Mouse (Mus musculus) heart, postnatal 10 days (tissue): ENCODE measurements around the gene R3hdm1. TPM values are rescaled to one million over a fixed set of nuclear protein-coding genes. Genes with fewer than 3 reads are reported as not detected.

Experiments used
- DNase-seq, 2 experiments: peaks; one replicate each; pipeline ENCODE4 v3.0.0; 2021
- intact Hi-C: fragments of 180-260 bp; cut with DNase I; formaldehyde crosslinking; loops from one replicate; pipeline ENCODE4 v1.15.1; 2025
- microRNA-seq, 2 experiments: library from miRNA; unstranded; fragments of <30 nt; microRNA quantifications; one replicate each; pipeline ENCODE4 v1.2.0; 2022
- total RNA-seq, 2 experiments: library from RNA; stranded (reverse); gene quantifications; 2 replicates each; pipeline ENCODE4 v1.2.3; 2021

The R3hdm1 gene
- total RNA-seq, 2 experiments from 2014 or later, result 58.4 to 60.7 TPM

- DNase-seq, result no peak
- intact Hi-C loops, result loop anchor here (5.0 kb wide), 1 partner anchor 551 kb away; no protein-coding TSS in a partner anchor
These were observed 178.7 kb downstream of the R3hdm1 start for GRCm38 (mm10) chr1:128281753-128282152.

- intact Hi-C loops, result loop anchor here (5.0 kb wide), 1 partner anchor 549 kb away; no protein-coding TSS in a partner anchor
These were observed 179.8 kb downstream of the R3hdm1 start for GRCm38 (mm10) chr1:128282924-128283323.

GRCm38 (mm10) chr1:128284157-128284690 lies 181.1 kb downstream of the R3hdm1 start:
- no peak for DNase-seq
- intact Hi-C loops, result loop anchor here (5.0 kb wide), 1 partner anchor 548 kb away; no protein-coding TSS in a partner anchor

More at GRCm38 (mm10) chr1:128282924-128283323, 179.8 kb downstream of the R3hdm1 start:
- DNase-seq, result no peak

GRCm38 (mm10) chr1:128285136-128285535 lies 182.0 kb downstream of the R3hdm1 start:
- DNase-seq, result peak; percentile 27 to 29
- intact Hi-C loops, result no loop called here

Small RNA genes within 50 kb of the gene (microRNA-seq; reads per million reads assigned to microRNA genes)
- 225 to 420 reads per million in 2 experiments for gene Mir128-1

Other genes with a start within 250 kb of the R3hdm1 start
- gene Map3k19, start 248.3 kb upstream of the R3hdm1 start, total RNA-seq, result under 1 TPM in 1 of 2 experiments, not detected in 1; 0.07 TPM
- gene Rab3gap1, start 234.5 kb upstream of the R3hdm1 start, total RNA-seq, result 10 to 100 TPM; 41.4 to 46.1 TPM
- gene Zranb3, start 254 bp upstream of the R3hdm1 start, total RNA-seq, result 1 to 10 TPM; 4.0 to 5.9 TPM
- 10 to 100 TPM; 45.1 to 46.7 TPM for gene Ubxn4, start 140.7 kb downstream of the R3hdm1 start, total RNA-seq
- gene Lct, start 225.0 kb downstream of the R3hdm1 start, total RNA-seq, result under 1 TPM in 1 of 2 experiments, not detected in 1; 0.07 TPM